Mouse (Mus musculus) ovary, postnatal 14 days (tissue): Measurements from ENCODE around the gene Olfr307.
"Not testable (repeated sequence)": the region's sequence is repeated elsewhere in the genome, so short reads cannot be mapped to it uniquely, and the experiment has no call there.

Experiments
- DNase-seq: peaks from one replicate; pipeline ENCODE4 v3.0.0; 2022; ENCODE audit warnings: low spot score

Gene Olfr307

DNA sequence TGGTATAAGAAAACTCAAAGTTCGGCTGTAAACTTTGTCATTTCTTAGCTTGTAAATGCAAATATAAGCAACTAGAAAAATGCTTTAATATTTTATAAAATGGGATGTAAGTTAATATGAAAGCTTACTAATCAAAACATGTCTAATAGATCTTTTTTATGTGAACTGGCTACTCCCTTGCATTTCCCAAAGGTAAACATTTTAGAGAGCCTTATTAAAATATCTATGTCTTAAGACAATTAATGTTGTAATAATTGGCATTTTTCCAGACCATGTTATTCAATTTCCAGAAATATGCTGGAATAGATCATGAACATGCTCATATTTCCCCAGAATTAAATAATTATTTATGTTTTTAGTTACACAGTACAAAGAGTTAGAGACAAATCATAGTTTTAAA is at the start of gene Olfr307:
Olfr307 (minus strand) TSS at position 101 of the 400 bp plus-strand sequence.
- DNase-seq: no peak

GRCm38 (mm10) chr7:86386558-86386957 is 49.2 kb upstream of the Olfr307 start, which contains the start of gene Olfr304:
Olfr304 (minus strand) TSS chr7:86386658.
- DNase-seq: no peak

DNA sequence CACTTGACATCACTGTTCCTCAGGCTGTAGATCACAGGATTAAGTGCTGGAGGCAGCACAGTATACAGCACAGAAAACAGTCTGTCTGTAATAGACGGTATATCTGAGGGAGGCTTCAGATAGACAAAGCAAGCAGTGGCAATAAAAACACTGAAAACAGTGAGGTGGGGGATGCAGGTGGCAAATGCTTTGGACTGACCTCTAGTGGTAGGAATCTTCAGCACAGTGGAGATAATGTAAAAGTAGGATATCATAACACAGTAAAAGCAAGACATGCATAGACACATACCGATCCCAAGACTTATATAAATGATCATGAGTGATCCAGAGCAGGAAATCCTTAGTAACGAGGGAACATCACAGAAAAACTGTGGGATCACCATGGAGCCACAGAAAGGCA is 48.4 kb upstream of the Olfr307 start:
- no peak for DNase-seq

DNA sequence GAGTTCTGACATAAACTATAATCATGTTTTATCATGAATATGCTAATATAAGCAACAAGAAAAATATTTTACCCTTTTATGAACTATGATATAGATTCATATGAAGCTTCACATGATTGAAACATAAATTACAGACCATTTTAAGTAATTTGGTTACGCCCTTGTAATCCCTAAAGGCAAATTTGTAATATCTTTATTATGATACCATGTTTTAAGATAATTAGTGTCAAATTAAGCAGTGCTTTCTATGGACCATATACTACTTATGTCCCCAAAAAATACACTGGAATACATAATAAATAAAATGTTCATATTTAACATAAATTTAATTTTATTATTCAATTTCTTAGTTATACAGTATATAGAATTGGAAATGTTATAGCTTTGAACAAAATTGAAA is 29.4 kb upstream of the Olfr307 start, which contains the start of gene Olfr305:
Olfr305 (minus strand) TSS at position 101 of the 400 bp plus-strand sequence.
- no peak for DNase-seq

GRCm38 (mm10) chr7:86346296-86346695 is 8.9 kb upstream of the Olfr307 start:
- not testable (repeated sequence) for DNase-seq

DNA sequence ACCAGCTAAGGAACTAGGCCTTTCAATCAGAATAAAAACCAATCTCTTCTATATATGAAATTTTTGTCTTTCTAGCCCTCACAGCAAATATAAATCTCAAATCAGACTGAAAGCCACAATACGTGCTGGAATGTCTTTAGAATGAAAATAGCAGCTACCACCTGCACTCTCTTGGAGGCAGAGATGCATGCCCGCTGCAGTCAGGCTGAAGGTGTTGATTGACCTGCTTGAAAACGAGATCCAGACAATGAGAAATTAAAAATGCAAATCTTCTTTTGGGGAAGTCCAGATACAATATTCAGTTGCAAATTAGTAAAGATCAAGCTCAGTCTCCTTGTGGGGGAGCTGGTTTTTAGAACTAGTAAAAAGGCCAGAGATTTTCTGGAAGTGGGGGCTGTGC is 6.9 kb upstream of the Olfr307 start:
- no peak for DNase-seq

DNA sequence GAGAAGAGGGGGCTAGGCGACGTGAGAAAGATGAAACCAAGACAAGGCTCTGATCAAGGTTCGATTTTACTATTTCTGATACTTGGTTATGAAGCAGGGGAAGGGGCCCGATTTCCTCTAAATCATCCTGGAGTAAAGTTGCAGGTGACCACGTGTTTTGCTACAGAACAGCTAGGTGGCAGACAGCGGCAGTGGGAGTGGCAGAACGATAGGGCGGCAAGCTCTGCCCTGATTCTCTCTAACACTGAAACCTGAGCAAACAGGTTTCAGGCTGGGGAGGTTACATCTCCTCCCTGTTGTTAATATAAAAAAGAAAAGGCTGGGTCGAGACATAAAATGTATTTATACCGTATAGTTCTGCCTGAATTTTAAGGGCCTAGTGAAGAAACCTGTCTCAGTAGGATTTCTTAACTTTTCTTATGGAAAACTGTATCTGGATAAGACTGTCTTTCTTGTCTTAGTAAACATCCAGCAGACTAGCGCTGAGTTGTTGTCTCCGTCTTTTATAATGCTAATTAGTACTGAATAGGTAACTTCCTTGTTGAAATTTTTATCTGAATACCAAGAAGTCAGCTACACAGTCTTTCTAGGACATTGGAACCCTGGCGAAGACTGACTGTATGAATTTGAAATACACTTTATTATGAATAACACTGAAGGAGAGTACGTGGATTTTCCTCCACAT is 5.6 kb upstream of the Olfr307 start:
- DNase-seq: no peak

GRCm38 (mm10) chr7:86325530-86325929 is 11.9 kb downstream of the Olfr307 start, which contains the start of gene Olfr308:
Olfr308 (minus strand) TSS chr7:86325630.
- DNase-seq: no peak

GRCm38 (mm10) chr7:86321323-86321722 is 16.1 kb downstream of the Olfr307 start:
- no peak for DNase-seq

GRCm38 (mm10) chr7:86313608-86314007 is 23.8 kb downstream of the Olfr307 start, which contains the start of gene Olfr309:
Olfr309 (minus strand) TSS chr7:86313708.
- DNase-seq: no peak
